Mouse (Mus musculus) retina, adult 2 months (tissue): ENCODE measurements around the gene Creb5.

Experiments used
- DNase-seq: peaks from one replicate; pipeline ENCODE4 v3.0.0-alpha.2; 2012; ENCODE audit warnings: low read depth, low spot score

The Creb5 gene

DNA sequence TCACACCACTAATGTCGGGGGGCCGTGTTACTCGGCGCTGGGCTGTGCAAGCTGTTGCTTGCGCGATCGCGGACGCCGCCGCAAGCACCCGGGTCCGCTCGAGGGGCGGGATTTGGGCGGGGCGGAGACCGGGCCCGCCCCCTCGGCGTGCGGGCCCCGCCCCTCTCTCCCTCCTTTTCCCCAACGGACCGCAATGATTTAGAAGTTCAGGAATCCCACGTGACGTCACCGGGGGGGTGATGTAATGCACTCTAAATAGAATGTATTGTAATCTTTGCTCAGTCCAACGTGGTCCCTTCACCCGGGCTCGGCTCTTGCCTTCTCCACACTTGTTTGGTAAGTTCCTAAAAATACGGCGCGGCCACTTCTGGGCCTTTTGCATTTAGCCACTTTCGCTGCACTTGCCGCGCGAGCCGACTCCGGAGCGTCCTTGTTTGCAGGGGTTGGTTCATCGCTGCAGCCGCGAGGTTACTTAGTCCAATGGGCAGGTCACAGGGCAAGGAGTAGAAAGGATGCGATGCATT lies at the start of gene Creb5:
Gene Creb5 (plus strand): TSS at position 233 of the 524 bp plus-strand sequence.
- DNase-seq, result no peak

DNA sequence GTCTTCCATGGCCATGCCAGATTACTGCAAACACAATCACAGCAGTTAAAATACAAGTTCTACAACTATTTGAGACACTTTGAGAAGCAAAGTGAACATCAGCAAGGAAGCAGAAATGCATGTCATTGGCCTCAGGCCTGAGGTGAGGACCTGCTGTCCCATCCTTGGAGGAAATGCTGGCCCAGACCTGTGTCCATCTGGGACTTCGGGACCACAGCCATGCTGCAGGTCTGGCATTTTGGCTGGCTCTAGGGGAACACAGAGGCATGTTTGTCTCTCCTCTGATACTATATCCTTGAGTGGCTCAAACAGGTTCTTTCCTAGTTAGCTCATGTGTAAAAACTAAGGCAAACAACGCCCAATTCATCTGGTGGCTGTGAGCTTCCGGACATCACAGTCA lies 27.2 kb upstream of the Creb5 start:
- DNase-seq, result no peak

DNA sequence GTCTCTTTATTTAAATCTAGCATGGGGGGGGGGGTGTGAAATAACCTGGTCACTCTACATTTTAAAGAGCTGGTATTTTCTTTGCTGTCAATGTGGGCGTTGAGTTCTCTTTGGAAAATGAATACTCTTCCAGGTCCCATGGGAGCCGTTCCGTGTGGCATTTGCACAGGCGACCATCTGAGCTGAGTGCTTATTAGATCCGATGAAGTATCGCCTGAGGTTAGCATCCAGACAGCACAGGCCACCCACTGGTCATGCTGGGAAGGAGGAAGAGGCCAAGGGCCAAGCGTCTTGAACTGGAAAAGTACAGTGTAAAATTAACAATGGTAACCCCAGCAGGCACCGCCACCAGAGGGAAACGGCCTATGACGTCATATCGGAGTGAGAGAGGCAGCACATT lies 24.7 kb upstream of the Creb5 start:
- no peak for DNase-seq

DNA sequence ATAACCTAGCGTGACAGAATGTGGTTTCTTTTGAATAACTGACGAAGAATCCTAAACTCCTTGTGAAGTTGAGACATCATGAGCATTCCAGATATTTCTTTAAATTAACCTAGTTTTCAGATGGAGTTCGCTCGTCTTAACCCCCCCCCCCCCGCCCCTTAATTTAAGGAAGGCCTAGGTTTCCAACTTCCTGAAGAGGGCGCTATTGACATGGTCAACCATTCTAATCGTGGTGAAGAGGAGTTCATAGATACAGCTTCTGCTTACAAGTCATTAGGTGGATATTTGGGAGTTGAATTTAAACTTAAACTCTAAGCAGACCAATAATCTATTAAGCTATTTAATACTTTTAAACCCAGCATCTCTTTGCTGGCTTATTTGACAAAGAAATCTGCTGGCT lies 20.0 kb upstream of the Creb5 start:
- no peak for DNase-seq

DNA sequence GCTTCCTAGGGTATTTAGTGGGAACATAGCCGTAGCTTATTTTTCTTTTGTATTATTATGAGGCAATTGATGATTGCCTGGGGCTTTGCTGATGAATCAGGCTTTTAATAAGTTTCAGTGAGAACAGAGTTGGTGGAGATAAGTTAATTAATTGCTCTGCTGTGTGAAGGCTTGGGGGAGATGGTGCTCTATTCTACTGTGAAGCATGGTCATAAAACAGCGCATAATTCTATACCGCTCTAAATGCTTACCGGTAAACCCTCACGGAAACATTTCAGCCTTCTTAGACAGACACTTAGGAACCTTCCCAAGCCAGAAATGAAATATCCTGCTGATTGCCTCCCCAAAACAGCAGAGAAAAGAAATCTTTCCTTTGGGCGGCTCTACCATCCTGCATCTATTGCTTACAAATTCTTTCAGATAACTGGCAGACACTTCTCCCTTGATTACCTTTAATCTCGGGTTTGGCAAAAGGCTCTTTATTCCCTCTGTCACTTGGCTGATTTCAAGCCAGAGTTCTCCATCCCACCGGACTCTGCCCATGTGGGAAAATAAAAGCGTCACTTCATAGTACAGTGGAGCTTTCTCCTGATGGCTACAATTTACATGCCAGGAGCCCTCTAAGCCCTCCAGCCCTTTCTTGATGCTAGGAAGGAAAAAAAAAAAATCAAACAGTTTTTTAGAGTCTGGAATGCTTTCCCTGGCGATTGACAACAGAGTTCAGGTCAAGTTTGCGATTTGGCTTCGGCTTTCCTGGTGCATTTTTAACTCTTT lies 19.2 kb upstream of the Creb5 start:
- no peak for DNase-seq

DNA sequence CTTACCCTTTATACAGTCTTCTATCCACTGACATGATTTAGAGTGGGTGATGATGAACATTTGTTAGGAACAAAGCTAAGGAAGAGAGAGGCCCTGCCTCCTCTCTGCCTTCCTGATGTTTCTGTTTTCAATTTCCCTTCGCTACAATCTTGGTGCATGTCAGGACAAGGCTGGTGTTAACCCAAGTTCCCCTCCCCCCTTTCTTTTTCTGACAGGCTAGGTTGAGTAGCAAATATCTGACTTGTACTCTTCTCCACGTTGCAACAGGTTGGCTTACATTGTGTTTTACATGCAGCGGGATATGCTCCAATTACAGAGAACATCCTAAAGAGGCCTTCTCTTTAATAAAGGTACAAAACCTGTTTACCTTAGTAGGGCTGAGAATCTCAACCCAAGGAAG lies 15.9 kb upstream of the Creb5 start:
- DNase-seq, result no peak

DNA sequence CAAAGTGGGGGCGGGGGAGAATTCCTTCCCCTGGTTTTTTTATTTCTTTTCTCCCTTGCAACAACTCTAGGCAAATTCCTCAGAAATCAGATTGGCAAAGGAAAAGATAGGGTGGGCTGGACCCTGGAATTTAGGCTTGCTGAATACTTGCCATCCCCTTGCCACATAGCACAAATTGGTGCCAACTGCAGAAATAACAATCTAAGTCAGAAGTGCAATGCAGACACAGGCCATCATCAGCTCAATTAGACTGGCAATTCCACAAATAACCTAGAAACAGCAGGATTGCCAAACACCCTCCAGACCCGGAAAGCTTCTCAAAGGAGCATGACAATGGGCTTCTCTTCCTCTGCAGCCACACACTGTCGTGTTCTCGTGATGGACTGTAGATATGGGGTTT lies 15.4 kb upstream of the Creb5 start:
- DNase-seq, result no peak

DNA sequence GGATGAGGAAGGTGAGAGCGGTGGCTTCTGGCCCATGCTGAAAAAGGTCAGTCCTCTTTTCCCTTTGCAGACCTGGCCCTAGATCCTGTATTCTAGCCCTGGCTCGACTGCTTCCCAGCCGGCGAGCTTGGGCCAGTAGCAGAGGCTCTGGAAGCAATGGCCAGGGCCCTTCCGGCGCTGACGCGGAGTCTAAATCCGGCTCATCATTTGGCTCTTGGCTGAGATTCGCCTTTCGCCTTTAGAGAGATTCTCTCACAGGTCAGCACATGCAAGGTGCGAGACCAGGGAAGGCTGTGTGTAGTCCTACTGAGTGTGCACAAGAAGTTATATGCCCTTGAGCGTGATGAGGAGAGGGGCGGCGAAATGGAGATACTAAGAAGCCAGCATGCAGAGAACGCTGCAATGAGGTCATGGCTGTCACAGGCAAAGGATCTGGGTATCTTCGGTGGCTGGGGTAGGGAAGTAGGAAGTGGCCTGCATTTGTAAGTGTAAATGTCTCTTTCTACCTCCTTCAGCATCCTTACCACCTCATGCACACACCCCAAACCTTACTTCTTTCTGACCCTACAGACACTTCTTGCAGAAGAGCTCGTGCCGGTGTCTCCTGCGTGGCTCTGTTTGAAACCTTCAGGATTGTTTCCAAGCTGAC lies 557 bp upstream of the Creb5 start:
- no peak for DNase-seq

DNA sequence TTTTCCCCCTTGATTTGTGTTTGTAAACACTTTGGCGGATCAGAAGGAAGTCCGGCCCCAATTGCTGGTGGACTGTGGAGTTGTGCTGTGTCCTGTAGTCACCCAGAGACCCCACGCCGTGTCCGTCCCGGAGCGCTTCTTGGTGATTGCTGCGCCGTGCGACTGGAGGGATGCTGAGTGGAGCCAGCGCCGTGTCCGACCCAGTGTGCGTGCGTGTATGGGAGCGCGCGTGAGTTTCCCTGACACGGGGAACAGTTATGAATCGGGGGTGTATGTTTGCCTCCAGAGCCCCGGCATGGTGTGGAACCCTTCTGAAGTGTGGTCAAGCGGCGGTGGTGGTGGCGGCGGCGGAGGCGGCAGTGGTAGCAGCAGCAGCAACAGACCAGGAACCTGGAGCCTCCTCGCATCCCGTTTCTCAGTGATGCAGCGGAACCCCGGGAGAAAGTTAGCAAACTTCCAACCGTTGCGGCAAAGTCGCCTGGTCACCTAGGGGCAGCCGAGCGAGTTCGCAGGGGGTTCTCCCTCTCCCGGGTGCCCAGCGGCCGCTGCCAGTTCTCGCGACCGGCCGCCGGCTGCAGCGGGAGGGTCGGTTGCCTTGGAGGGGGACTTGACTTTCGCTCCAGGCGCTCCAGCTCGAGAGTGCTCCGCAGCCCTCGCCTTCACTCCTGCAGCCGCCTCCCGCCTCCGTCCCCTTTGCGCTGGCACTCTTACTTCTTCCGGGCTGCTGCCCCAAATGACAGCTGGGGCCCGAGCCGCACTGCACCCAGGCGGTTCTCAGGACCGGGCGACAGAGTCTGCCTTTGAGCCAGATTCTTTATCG lies 702 bp downstream of the Creb5 start:
- no peak for DNase-seq

DNA sequence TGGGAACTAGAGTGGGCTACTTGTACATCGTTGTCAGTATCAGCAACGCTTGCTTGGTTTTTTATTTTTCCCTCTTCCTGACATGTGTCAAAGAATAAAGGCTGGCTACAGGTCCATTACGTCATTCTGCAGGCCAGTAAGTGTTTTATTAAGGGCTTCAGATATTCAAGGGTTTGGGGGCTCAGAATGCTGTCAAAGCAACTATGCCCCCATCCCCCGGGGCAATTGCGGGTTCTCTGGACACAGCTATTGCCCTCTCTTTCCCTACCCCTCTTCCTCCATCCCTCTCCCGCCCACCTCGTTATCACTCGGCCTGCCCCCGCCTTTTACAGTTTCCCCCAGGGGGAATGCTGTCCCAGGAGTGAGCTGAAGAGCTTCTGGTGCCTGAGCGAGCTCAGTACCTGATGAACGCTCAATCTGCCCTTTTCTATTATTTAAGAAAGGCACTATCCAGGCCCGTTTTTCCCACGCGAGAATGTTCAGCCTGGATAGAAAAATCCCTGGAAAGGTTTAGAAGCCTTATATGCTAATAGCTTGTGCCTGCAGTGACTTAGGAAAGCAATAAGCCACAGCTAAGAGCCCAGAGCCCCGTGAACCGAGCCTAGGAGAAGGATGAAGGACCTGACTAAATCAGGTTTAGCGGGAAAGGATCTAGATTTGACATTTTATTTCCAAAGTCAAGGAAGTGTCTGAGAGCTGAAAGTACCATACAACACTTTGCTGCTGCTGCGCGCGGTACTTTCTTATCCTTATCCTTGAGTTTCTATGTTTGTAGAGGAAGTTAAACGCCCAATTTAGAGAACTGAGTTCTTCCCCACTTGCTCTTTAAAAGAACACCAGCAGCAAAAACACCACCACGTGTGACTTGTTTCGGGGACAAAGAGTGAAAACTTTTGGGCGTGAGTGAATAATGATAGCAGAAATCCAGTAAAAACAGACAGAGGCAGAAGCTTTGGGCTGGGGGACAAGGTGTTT lies 1.8 kb downstream of the Creb5 start:
- DNase-seq, result no peak

DNA sequence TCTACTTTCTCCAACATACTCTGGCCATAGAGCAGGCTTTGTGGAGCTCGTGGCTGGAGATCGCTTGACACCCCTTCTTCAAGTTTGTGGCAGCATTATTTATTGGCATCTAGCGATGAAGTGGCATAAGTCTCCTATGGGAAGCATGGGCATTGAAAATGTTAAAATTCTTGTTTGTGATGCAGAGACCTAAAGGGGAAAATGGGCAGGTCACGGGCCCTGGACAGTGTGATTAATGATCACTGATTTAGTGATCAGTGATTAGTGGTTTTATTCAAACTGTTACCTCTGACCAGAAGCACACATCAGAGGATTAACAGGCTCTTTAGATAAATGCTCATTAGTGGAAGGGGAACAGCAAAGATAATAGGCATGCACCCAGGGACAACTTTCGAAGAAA lies 2.6 kb downstream of the Creb5 start:
- DNase-seq, result no peak

DNA sequence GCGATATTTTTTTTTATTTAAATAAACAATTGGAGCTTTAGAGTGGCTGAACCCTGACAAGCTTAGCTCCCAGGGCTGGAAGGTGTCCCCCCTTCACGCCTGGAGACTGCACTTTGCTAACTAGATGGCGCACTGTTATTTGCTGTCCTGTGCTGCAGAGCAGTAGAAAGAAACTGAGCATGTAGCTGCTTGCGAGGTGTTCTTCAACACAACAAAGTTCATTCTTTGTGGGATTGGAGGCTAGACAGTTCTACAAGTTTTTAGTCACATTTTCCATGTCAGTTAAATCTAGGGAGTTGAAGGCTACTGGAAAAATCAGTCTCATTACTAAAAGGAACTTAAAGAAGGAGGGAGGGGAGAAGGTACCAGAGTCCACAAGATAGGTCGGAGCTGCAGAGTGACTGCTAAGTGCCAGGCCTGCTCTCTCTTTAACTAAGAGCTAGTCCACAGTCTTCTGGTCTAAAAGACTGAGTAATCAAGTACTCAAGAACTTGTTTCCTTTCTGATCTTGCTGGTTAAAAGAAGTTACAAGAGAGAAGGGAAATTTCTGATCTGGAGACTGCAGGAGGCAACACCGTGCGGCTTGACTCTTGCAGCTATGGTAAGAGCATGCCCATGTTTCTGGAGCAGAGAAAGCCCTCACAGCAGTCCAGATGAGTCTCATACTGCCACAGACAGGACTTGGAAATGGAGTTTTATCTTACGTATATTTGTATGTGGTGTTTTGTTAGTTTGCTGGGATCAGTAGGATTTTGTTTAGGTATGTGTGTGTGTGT lies 3.3 kb downstream of the Creb5 start:
- no peak for DNase-seq

DNA sequence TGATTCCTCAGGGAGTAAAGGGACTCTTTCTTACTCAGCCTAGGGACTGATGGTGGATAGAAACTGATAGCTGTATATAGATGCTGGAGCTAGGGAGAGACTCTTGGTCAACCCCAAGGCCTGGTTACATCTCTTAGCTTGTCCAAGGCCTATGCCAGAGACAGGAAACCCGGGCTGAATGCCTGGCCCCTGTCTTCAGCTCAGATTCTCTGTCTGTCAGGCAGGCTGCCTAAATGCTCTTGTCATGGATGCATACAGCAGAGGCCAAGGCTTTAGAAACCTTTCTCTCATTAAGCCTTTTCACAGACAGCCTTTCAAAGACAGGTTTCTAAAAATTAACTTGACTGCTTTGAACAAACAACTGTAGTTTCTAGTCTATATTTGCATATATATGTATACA lies 5.9 kb downstream of the Creb5 start:
- DNase-seq, result no peak

DNA sequence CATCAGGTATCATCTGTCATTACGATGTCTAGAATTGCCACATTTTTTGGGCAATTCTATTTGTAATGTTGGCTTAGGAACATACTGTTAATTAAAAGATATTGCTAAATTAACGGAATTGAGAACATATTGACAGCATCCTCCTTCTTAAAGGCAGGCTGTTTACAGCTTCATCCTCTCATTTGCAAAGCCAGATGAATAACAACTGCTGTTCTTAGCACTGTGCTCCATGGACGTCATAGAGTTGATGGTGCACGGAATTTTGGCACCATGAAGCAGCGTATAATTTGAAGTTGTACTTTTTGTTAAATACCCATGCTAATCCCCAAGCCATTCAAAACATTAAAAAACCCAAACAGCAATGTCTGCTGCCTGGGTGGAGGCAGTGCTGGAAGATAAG lies 10.8 kb downstream of the Creb5 start:
- DNase-seq, result no peak

DNA sequence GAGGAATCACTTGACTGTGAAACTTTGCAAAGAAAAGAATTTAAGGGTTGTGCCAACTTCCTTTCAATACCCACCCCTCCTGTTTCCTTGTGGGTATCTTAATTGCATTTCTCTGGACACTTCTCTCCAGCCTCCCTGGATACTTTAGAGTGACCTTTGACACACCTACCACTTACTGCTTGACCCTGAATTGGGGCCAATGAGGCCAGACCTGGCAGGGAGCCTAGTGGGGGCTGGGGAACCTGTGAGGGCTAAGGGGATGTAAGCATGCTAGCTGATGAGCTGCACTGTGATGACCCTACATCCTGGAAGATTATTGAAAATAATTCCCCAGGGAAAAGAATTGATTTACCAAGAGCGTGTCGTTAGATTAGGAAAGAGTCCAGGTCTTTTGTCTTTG lies 17.1 kb downstream of the Creb5 start:
- DNase-seq, result no peak

DNA sequence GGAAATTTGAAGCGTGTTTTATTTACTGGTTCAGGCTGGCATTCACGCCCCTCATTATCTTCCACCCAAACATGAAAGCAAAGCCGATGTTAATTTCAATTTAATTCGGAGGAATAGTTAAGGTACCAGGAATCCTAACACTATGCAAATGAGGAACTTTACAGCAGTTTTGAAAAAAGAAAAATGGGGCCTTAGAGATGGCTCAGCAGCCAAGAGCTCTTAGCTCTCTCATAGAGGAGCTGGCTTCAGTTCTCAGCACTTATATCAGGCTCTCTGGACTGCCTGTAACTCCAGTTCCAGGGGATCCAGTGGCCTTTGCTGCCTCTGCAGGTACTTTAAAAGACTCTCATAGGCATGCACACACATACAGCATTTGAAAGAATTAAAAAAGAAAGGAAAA lies 19.1 kb downstream of the Creb5 start:
- no peak for DNase-seq

DNA sequence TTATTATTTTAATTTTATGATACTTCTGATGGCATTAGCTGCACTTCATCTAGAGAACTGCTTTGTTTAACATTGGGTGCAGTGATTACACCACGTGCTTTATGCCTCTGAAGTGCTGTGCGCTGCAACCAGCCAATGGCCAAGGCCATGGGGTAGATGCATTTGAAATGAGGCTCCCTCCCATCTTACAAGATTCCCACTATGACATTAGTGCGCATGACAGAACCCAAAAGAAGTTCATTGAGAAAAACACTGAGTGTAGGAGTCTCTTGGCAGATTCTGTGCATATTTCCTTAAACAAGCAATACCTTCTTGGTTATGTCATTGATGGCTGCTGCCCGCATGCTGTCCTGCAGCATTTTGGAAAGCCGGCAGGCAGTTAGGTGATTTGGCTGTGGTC lies 19.6 kb downstream of the Creb5 start:
- DNase-seq, result no peak

DNA sequence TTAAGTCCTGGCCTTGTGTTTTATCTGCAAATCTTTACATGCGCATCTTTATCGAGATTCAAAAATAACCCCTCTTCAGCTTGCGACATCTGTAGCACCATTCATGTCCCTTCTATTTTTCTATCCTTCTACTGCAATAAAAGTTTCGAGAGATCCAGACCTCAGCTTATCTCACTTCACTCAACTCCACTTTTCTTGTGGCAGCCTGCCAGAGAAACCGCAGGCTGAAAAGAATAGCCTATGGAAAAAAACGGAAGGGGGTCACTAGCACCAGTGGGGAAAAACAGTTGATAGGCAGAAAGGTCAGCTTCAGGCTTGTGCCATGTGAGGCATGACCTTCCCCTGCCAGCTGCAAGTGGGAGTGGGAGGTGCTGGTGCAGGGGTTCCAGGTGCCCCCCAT lies 21.6 kb downstream of the Creb5 start:
- no peak for DNase-seq

DNA sequence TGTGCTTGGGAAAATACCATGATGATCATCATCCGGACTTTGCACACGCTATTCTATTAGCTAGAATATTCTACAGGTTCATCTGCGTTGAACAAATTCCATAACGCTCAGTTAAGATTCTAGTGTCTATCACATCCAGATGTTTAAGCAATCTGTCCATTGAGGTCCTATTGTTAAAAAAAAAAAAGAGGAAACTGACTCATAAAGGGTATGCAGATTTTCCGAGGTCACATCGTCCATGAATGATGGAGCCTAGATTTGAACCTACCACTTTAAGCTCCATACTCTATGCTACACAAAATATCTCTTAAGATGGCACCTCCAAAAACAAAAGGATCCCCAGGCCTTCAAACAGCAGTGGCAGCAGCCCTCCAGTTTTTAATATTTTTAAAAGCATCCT lies 26.5 kb downstream of the Creb5 start:
- DNase-seq, result no peak

DNA sequence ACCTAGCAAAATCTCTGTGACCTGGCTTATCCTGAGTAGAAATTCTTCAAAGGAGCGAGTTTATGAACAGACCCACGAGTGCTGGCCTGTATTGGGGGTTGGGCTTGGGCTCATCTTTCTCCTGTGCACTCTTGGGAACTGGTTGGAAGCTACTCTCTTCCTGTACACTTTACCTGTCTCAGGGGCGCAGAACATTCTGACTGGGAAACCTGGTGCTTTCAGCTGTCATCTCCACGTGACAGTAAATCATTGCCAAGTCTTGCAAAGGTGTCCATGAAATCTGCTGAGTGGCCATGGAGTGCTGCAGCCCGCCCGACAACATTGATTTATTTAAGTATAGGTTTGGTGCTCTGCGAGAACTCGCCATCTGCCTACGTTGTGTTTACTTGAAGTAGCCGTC lies 27.1 kb downstream of the Creb5 start:
- DNase-seq, result no peak
